Mouse (Mus musculus) kidney, adult 8-10 months (tissue): ENCODE measurements around the gene Calhm2.
A peak's percentile ranks its signal among the peaks of the same experiment; 100 is the strongest.

ENCODE experiments used
- DNase-seq, 2 experiments: peaks; one replicate each; pipeline ENCODE4 v3.0.0; 2022

Calhm2 gene

DNA sequence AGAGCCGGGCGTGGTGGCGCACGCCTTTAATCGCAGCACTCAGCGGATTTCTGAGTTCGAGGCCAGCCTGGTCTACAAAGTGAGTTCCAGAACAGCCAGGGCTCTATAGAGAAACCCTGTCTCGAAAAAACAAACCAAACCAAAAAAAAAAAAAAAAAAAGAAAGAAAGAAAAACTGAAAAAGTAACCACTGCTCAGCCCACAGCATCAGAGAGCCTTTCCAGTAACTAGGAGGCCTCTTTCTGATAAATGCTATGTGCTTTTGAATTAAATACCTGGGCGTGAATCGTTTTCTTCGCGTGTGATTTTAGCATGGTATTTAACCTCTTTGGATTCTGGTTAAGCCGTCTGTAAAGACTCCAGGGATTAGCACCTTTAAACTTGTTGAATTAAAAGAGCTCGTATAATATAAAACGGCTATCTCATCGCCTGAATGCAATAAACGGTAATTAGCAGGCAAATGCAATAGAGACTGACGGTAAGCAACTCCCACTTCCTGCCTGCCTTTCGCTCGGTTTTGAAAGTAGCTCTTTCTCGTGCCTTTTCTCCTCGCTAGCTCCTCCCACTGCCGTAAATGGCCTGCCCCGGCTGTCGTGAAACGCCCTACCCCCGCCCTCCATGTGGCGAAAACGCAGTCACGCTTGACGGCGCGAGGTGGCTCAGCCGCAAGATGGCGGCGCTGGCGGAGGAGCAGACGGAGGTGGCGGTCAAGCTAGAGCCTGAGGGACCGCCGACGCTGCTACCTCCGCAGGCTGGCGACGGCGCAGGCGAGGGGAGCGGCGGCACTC is 70.8 kb downstream of the Calhm2 start, which contains the start of gene Taf5:
Gene Taf5 (plus strand): TSS at position 651 of the 787 bp plus-strand sequence.
- DNase-seq: peak; percentile 96 to 98

DNA sequence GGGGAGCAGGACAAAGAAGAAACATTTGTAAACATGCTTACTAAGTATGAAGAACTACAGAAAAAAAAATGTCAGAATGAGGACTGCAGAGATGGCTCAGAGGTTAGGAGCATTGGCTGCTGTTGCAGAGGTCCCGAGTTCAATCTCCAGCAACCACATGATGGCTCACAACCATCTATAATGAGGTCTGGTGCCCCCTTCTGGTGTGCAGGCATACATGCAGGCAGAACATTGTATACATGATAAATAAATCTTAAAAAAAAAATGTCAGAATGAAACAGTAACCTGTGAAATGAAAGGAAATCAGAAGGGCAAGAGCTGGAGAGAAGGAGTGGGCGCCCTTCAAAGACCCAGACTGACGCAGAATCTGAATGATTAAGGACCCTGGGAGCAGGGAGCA is 72.2 kb downstream of the Calhm2 start:
- DNase-seq: no peak

DNA sequence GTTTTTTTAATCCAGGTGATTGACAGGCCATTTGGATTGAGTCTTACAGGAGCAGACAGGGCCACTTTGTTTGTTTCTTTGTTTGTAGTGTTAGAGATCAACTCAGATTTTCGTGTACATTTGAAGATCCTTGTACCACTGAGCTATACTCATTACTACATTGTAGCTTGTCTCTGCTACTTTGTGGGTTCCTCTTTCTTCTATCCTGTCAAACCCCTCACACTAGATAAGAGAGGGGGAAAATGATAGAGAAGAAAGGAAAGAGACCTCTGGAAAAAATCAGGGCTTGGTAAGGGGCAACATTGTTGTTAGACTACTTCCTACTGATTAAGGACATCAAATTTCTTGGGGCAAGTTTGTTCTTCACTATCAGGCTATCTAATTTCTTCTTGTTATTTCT is 80.4 kb downstream of the Calhm2 start:
- no peak for DNase-seq
